Mouse (Mus musculus) right cerebral cortex, postnatal 36 days (tissue): ENCODE measurements around the gene Il1b.

Experiments used
- DNase-seq, 2 experiments: peaks; one replicate each; pipeline ENCODE4 v3.0.0; 2022; ENCODE audit warnings: low spot score in 2 of 2, mixed read lengths in 1 of 2

Il1b gene

GRCm38 (mm10) chr2:129371039-129371438, at the start of gene Il1b:
Gene Il1b (minus strand): TSS chr2:129371139.
- no peak for DNase-seq

GRCm38 (mm10) chr2:129419361-129419880, 48.5 kb upstream of the Il1b start:
- DNase-seq = no peak

GRCm38 (mm10) chr2:129414593-129414992, 43.7 kb upstream of the Il1b start:
- DNase-seq = no peak

GRCm38 (mm10) chr2:129413488-129413887, 42.5 kb upstream of the Il1b start:
- DNase-seq = no peak

GRCm38 (mm10) chr2:129411651-129412050, 40.7 kb upstream of the Il1b start:
- DNase-seq = no peak

- no peak for DNase-seq
Measured at GRCm38 (mm10) chr2:129410344-129410743, 39.4 kb upstream of the Il1b start.

GRCm38 (mm10) chr2:129408476-129408875, 37.5 kb upstream of the Il1b start:
- DNase-seq = peak; percentile 83 to 87

GRCm38 (mm10) chr2:129407596-129407995, 36.7 kb upstream of the Il1b start:
- DNase-seq = no peak

- DNase-seq = no peak
Measured at GRCm38 (mm10) chr2:129406508-129406907, 35.6 kb upstream of the Il1b start.

- no peak for DNase-seq
Measured at GRCm38 (mm10) chr2:129403786-129404185, 32.8 kb upstream of the Il1b start.

- DNase-seq = no peak
Measured at GRCm38 (mm10) chr2:129402330-129402729, 31.4 kb upstream of the Il1b start.

- DNase-seq = no peak
Measured at GRCm38 (mm10) chr2:129401803-129402202, 30.9 kb upstream of the Il1b start.

GRCm38 (mm10) chr2:129398176-129398575, 27.2 kb upstream of the Il1b start:
- no peak for DNase-seq

- no peak for DNase-seq
Measured at GRCm38 (mm10) chr2:129393524-129393923, 22.6 kb upstream of the Il1b start.

- DNase-seq = no peak
Measured at GRCm38 (mm10) chr2:129390161-129390560, 19.2 kb upstream of the Il1b start.

GRCm38 (mm10) chr2:129389323-129389722, 18.4 kb upstream of the Il1b start:
- DNase-seq = no peak

GRCm38 (mm10) chr2:129385331-129385730, 14.4 kb upstream of the Il1b start:
- no peak for DNase-seq

- no peak for DNase-seq
Measured at GRCm38 (mm10) chr2:129384272-129384660, 13.3 kb upstream of the Il1b start.

- DNase-seq = no peak
Measured at GRCm38 (mm10) chr2:129383512-129384271, 12.8 kb upstream of the Il1b start.

GRCm38 (mm10) chr2:129380746-129381474, 10.0 kb upstream of the Il1b start:
- no peak for DNase-seq

GRCm38 (mm10) chr2:129380211-129380610, 9.3 kb upstream of the Il1b start:
- no peak for DNase-seq

- DNase-seq = no peak
Measured at GRCm38 (mm10) chr2:129373307-129373706, 2.4 kb upstream of the Il1b start.

- DNase-seq = no peak
Measured at GRCm38 (mm10) chr2:129369615-129370014, 1.3 kb downstream of the Il1b start.
